Mouse (Mus musculus): ENCODE measurements around the gene C2cd5. TPM values are rescaled to one million over a fixed set of nuclear protein-coding genes. Genes with fewer than 3 reads are reported as not detected.

C2cd5 gene
- polyA plus RNA-seq, 1 experiment from 2014 or later, result 19.8 TPM

- no peak overlapping the region for H3K4me2 ChIP-seq (ENCODE audit: low read depth, low read length)
- no peaks in the 10 kb centered on the region for H3K9me3 ChIP-seq (ENCODE audit: control insufficient read depth, low read length)
- no peaks in the 10 kb centered on the region for H3K4me1 ChIP-seq (ENCODE audit: control insufficient read depth, insufficient read depth, low read length)
- no peak overlapping the region for H3K9ac ChIP-seq (ENCODE audit: low read depth, low read length)
- 91% methylated on average over 2 of the region's 2 CpGs for WGBS
- H3K4me3 ChIP-seq (ENCODE audit: low read length), result no peak overlapping the region
- ATAC-seq, result no peak
- no peaks in the 10 kb centered on the region for H3K36me3 ChIP-seq (ENCODE audit: control insufficient read depth, insufficient read depth, low read length)
- H3K27ac ChIP-seq (ENCODE audit: low read length), result no peak overlapping the region
- H3K27me3 ChIP-seq (replicated peaks; ENCODE audit: control insufficient read depth, insufficient read depth, low read length), result no peaks in the 10 kb centered on the region
These were observed 15.5 kb downstream of the C2cd5 start for GRCm38 (mm10) chr6:143084314-143085025.

GRCm38 (mm10) chr6:143081479-143082106 is 18.3 kb downstream of the C2cd5 start:
- no peak for ATAC-seq
- Histone ChIP-seq H3K36me3 (ENCODE audit: control insufficient read depth, insufficient read depth, low read length) (peaks cover 7% of the 10 kb centered on the region; the same call in 1 of the 2 replicates), H3K4me3 (ENCODE audit: low read length) (no peak overlapping the region), H3K9me3 (ENCODE audit: control insufficient read depth, low read length) (no peaks in the 10 kb centered on the region), H3K9ac (ENCODE audit: low read depth, low read length) (no peak overlapping the region), H3K27me3 (replicated peaks; ENCODE audit: control insufficient read depth, insufficient read depth, low read length) (no peaks in the 10 kb centered on the region), H3K27ac (ENCODE audit: low read length) (no peak overlapping the region), H3K4me1 (ENCODE audit: control insufficient read depth, insufficient read depth, low read length) (no peaks in the 10 kb centered on the region), H3K4me2 (ENCODE audit: low read depth, low read length) (no peak overlapping the region)
- WGBS, result 80% methylated on average over 13 of the region's 13 CpGs

GRCm38 (mm10) chr6:143080774-143081173 is 19.2 kb downstream of the C2cd5 start:
- H3K4me1 ChIP-seq (ENCODE audit: control insufficient read depth, insufficient read depth, low read length), result no peaks in the 10 kb centered on the region
- H3K9me3 ChIP-seq (ENCODE audit: control insufficient read depth, low read length), result no peaks in the 10 kb centered on the region
- no peak overlapping the region for H3K4me3 ChIP-seq (ENCODE audit: low read length)
- no peak overlapping the region for H3K27ac ChIP-seq (ENCODE audit: low read length)
- H3K9ac ChIP-seq (ENCODE audit: low read depth, low read length), result no peak overlapping the region
- H3K27me3 ChIP-seq (replicated peaks; ENCODE audit: control insufficient read depth, insufficient read depth, low read length), result no peaks in the 10 kb centered on the region
- H3K36me3 ChIP-seq (ENCODE audit: control insufficient read depth, insufficient read depth, low read length), result peaks cover 7% of the 10 kb centered on the region; the same call in 1 of the 2 replicates
- no peak for ATAC-seq
- H3K4me2 ChIP-seq (ENCODE audit: low read depth, low read length), result no peak overlapping the region
- 82% methylated on average over 7 of the region's 7 CpGs for WGBS

- no peaks in the 10 kb centered on the region for H3K27me3 ChIP-seq (replicated peaks; ENCODE audit: control insufficient read depth, insufficient read depth, low read length)
- no peaks in the 10 kb centered on the region for H3K4me1 ChIP-seq (ENCODE audit: control insufficient read depth, insufficient read depth, low read length)
- H3K4me3 ChIP-seq (ENCODE audit: low read length), result no peak overlapping the region
- H3K36me3 ChIP-seq (ENCODE audit: control insufficient read depth, insufficient read depth, low read length), result peaks cover 7% of the 10 kb centered on the region; the same call in 1 of the 2 replicates
- no peak for ATAC-seq
- no peaks in the 10 kb centered on the region for H3K9me3 ChIP-seq (ENCODE audit: control insufficient read depth, low read length)
- H3K4me2 ChIP-seq (ENCODE audit: low read depth, low read length), result no peak overlapping the region
- 71% methylated on average over 4 of the region's 4 CpGs for WGBS
- H3K9ac ChIP-seq (ENCODE audit: low read depth, low read length), result no peak overlapping the region
- no peak overlapping the region for H3K27ac ChIP-seq (ENCODE audit: low read length)
These were observed 20.8 kb downstream of the C2cd5 start for GRCm38 (mm10) chr6:143079126-143079525.

GRCm38 (mm10) chr6:143076461-143076860 is 23.5 kb downstream of the C2cd5 start:
- no peak overlapping the region for H3K27ac ChIP-seq (ENCODE audit: low read length)
- H3K27me3 ChIP-seq (replicated peaks; ENCODE audit: control insufficient read depth, insufficient read depth, low read length), result no peaks in the 10 kb centered on the region
- WGBS, result 87% methylated on average over 10 of the region's 10 CpGs
- H3K4me1 ChIP-seq (ENCODE audit: control insufficient read depth, insufficient read depth, low read length), result no peaks in the 10 kb centered on the region
- no peaks in the 10 kb centered on the region for H3K9me3 ChIP-seq (ENCODE audit: control insufficient read depth, low read length)
- no peak for ATAC-seq
- H3K4me3 ChIP-seq (ENCODE audit: low read length), result no peak overlapping the region
- H3K9ac ChIP-seq (ENCODE audit: low read depth, low read length), result no peak overlapping the region
- no peak overlapping the region for H3K4me2 ChIP-seq (ENCODE audit: low read depth, low read length)
- peaks cover 11% of the 10 kb centered on the region; the same call in 1 of the 2 replicates for H3K36me3 ChIP-seq (ENCODE audit: control insufficient read depth, insufficient read depth, low read length)

GRCm38 (mm10) chr6:143073914-143074313 is 26.0 kb downstream of the C2cd5 start:
- H3K36me3 ChIP-seq (ENCODE audit: control insufficient read depth, insufficient read depth, low read length), result peaks cover 11% of the 10 kb centered on the region; the same call in 1 of the 2 replicates
- WGBS, result 98% methylated on average over 1 of the region's 1 CpGs
- no peak for ATAC-seq
- no peaks in the 10 kb centered on the region for H3K27me3 ChIP-seq (replicated peaks; ENCODE audit: control insufficient read depth, insufficient read depth, low read length)
- no peak overlapping the region for H3K9ac ChIP-seq (ENCODE audit: low read depth, low read length)
- H3K4me2 ChIP-seq (ENCODE audit: low read depth, low read length), result no peak overlapping the region
- no peak overlapping the region for H3K4me3 ChIP-seq (ENCODE audit: low read length)
- no peaks in the 10 kb centered on the region for H3K9me3 ChIP-seq (ENCODE audit: control insufficient read depth, low read length)
- H3K27ac ChIP-seq (ENCODE audit: low read length), result no peak overlapping the region
- H3K4me1 ChIP-seq (ENCODE audit: control insufficient read depth, insufficient read depth, low read length), result no peaks in the 10 kb centered on the region

GRCm38 (mm10) chr6:143073476-143073875 is 26.5 kb downstream of the C2cd5 start:
- no peaks in the 10 kb centered on the region for H3K9me3 ChIP-seq (ENCODE audit: control insufficient read depth, low read length)
- H3K4me3 ChIP-seq (ENCODE audit: low read length), result no peak overlapping the region
- no peak overlapping the region for H3K27ac ChIP-seq (ENCODE audit: low read length)
- H3K4me1 ChIP-seq (ENCODE audit: control insufficient read depth, insufficient read depth, low read length), result no peaks in the 10 kb centered on the region
- H3K9ac ChIP-seq (ENCODE audit: low read depth, low read length), result no peak overlapping the region
- no peak for ATAC-seq
- peaks cover 8% of the 10 kb centered on the region; the same call in 1 of the 2 replicates for H3K36me3 ChIP-seq (ENCODE audit: control insufficient read depth, insufficient read depth, low read length)
- H3K27me3 ChIP-seq (replicated peaks; ENCODE audit: control insufficient read depth, insufficient read depth, low read length), result no peaks in the 10 kb centered on the region
- H3K4me2 ChIP-seq (ENCODE audit: low read depth, low read length), result no peak overlapping the region
- WGBS, result 90% methylated on average over 6 of the region's 6 CpGs

GRCm38 (mm10) chr6:143072412-143073014 is 27.4 kb downstream of the C2cd5 start:
- Histone ChIP-seq H3K9me3 (ENCODE audit: control insufficient read depth, low read length) (no peaks in the 10 kb centered on the region), H3K9ac (ENCODE audit: low read depth, low read length) (no peak overlapping the region), H3K4me3 (ENCODE audit: low read length) (no peak overlapping the region), H3K4me1 (ENCODE audit: control insufficient read depth, insufficient read depth, low read length) (no peaks in the 10 kb centered on the region), H3K4me2 (ENCODE audit: low read depth, low read length) (no peak overlapping the region), H3K27me3 (replicated peaks; ENCODE audit: control insufficient read depth, insufficient read depth, low read length) (no peaks in the 10 kb centered on the region), H3K36me3 (ENCODE audit: control insufficient read depth, insufficient read depth, low read length) (0 out of 2 replicates have a peak, but pooled peaks cover 7% of the 10 kb centered on the region), H3K27ac (ENCODE audit: low read length) (no peak overlapping the region)
- peak; percentile 40; the same call in 1 of the 2 replicates for ATAC-seq
- WGBS, result 68% methylated on average over 8 of the region's 8 CpGs

- Histone ChIP-seq H3K4me3 (ENCODE audit: low read length) (no peak overlapping the region), H3K9me3 (ENCODE audit: control insufficient read depth, low read length) (no peaks in the 10 kb centered on the region), H3K4me1 (ENCODE audit: control insufficient read depth, insufficient read depth, low read length) (no peaks in the 10 kb centered on the region), H3K36me3 (ENCODE audit: control insufficient read depth, insufficient read depth, low read length) (0 out of 2 replicates have a peak, but pooled peaks cover 4% of the 10 kb centered on the region), H3K27ac (ENCODE audit: low read length) (no peak overlapping the region), H3K27me3 (replicated peaks; ENCODE audit: control insufficient read depth, insufficient read depth, low read length) (no peaks in the 10 kb centered on the region), H3K4me2 (ENCODE audit: low read depth, low read length) (no peak overlapping the region), H3K9ac (ENCODE audit: low read depth, low read length) (no peak overlapping the region)
- WGBS, result 90% methylated on average over 9 of the region's 9 CpGs
- no peak for ATAC-seq
These were observed 29.2 kb downstream of the C2cd5 start for GRCm38 (mm10) chr6:143070736-143071135.

Measured in intestine, embryonic 16.5 days (tissue).